Mouse (Mus musculus) cerebellum, adult 11 months (tissue): ENCODE data around the gene Gm20388.
A peak's percentile ranks its signal among the peaks of the same experiment; 100 is the strongest.

ENCODE experiments used
- DNase-seq: peaks from one replicate; pipeline ENCODE4 v3.0.0; 2022

Gm20388 gene

DNA sequence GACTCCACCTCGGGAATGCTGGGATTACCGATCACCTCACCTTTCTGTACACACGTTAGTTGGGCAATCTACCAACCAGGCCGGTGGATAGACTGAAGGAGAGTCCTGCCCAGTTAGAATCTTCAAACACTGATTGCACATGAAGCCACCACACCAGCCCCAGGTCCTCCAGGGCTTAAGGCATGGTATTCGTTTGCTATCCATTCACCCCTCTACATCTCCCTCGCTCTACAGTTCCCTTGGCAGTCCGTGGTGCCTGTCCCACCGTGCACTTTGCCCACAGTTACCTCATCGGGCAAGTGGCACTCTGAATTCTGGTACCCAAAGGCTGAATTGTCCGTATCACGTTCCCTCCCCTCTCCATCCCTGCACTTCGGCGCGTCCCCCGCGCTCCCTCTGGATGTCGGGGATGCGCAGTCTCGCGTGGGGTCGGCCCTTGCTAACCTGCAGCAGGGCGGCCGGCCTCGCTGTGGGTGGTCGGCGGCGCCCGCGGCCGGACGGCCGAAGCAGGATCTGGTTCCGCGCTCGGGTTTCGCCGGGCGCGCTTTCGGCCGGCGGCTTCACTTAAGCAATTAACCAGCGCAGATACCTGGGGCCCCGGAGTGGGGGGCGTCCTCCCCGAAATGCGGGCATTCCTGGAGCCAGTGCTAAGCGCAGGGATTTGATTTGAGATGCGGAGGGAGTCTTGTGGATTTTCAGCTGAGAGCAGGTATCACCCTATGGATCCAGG, 1169.9 kb downstream of the Gm20388 start:
- no peak for DNase-seq

DNA sequence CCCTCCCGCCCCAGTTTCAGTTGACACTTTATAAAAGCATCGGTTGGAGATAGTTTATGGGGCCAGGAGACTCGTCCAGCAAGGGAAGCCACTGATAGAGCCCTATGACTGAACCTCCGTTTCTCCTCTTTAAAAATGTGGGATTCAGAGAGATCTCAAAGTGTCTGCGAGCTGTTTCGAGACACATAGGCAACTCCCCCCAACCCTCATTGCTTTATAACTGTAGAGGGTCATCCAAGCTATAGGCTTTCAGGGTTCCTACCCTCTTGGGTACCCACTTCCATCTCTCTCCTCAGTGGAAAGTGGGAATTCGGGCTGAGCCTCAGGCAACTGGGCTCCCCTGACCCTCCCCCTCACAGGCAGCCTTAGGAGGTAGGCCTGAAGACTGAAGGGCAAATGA, 1170.8 kb downstream of the Gm20388 start:
- DNase-seq, result no peak

GRCm38 (mm10) chr8:121082218-121083092, 1171.8 kb downstream of the Gm20388 start:
- DNase-seq, result no peak

- no peak for DNase-seq
These were observed 1172.7 kb downstream of the Gm20388 start for GRCm38 (mm10) chr8:121083093-121083935.

DNA sequence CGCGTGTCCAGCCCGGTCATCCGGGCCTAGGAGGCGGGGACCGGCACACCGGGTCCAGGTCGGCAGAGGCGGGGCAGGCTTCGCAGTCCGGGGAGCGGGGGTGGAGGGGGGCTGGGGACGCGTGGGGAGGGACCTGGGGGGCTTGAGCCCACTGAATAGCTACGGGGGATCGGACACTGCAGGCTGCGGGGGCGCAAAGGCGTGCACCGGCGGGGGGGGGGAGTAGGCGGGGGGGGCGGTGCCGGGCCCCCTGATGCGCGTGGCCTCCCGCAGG, 1173.2 kb downstream of the Gm20388 start:
- DNase-seq, result no peak

- DNase-seq, result no peak
These were observed 1173.7 kb downstream of the Gm20388 start, which contains the start of gene Foxf1 for GRCm38 (mm10) chr8:121084210-121084951. Gene Foxf1 (plus strand): TSS chr8:121084386.

DNA sequence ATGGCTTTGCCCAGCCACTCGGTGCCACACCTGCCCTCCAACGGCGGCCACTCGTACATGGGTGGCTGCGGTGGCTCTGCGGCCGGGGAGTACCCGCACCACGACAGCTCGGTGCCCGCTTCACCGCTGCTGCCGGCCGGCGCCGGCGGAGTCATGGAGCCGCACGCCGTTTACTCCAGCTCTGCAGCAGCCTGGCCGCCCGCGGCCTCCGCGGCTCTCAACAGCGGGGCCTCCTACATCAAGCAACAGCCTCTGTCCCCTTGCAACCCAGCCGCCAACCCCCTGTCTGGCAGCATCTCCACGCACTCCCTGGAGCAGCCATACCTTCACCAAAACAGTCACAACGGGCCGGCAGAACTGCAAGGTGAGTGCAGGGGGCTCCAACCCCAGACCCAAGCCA, 1174.4 kb downstream of the Gm20388 start:
- DNase-seq, result no peak

DNA sequence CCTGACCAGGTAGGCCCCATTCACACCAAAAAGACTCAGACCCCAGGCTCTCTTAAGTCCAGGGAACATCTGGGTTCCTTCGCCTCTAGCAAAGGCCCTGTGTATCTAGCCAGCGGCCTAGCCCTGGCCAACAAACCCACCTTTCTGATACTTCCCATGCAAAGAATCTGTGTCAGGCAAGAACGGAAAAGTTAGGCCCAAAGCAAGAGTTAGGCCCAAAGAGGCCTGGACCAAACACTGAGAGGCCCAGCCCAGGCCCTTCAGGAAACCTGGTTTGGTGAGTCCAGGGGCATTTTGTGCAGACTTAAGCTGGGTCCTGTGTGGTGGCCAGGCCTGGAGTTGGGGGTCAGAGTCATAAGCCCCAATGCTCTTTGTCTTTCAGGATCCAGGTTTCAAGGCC, 1174.9 kb downstream of the Gm20388 start:
- no peak for DNase-seq

- no peak for DNase-seq
These were observed 1175.6 kb downstream of the Gm20388 start for GRCm38 (mm10) chr8:121086004-121086900.

DNA sequence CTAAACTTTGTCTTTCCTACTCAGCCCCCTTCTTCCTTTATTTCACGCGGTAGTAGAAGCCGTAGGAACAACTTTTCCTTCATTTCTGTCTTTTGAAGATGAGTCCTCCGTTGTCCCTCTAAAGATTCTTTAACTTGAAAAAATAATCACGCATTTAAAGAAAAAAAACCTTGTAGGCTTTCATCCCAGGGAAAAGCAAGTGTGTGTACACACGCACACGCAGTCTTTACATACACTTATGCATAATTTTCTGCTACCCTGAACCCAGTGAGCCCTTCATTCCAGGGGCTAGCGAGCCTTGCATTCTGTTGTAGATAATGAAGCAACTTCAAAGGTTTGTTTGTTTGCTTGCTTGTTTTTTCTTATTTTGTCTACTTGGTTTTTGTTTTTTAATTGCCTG, 1177.6 kb downstream of the Gm20388 start:
- DNase-seq, result no peak

DNA sequence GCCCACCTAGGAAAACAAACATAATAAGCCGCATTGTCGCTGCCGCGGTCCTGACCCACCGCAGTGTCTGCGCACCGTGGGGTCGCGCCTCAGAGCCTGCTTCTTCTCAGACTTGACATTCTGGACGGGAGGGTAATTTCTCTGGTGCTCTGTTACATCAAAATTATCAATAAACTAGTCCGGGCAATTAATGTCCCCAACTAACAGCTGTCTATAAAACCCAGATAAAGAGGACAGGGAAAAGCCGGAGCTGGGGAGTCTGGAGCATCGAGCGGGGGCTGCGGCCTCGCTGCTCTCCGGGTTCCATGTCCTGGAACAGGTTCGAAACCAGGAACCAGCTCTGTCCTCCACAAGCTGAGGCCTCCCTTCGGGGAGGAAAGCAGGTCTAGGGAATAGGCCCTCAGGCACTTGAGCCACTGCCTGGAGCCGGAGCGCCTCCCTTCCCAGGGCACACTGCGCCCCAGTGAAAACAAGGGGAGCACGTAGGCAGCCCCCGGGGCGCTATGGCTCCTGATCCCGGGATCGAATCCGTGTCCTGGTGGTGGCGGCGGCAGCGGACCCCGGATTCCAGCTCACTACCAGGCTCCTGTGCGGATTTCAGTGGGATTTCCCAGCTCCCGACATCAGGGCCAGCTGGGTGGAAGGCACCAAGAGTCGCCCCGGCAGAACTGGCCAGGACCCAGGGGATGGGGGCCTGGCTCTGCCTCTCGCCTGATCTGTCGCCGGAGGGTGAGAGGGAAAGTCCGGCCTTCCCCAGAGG, 1178.4 kb downstream of the Gm20388 start:
- no peak for DNase-seq

DNA sequence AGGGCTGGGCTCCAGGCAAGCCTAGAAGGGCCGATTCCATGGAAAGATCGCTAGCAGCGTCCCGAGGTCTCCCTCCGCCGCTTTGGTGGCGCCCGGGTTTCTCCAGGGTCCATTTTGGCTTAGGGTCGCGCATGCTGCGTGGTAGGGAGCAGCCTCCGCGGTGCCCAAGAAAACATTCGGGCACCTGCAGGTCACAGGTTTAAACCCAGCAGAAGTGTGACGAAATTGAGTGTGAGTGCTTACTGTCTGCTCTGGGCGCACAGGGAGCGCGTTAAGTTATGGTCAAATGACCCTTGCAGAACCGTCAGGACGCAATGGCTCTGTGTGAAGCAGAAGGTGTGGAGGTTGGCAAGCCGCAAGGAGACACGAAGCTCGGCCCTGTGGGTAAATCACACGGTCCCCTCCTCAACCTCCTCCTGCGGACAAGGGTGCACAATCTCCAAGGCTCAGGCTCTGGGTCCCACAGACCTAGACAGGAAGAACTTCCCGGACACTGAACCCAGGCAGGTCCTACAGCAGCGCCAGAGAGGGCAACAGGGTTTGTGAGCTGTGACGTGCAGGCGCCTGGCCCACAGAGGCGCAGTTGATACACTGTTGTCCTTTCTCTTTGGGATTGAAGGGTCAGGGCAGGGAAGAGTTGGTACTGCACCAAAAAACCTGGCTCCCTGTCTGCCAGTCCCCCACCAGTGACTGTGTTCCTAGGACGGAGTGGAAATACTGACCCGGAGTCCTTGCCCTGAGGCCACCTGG, 1179.2 kb downstream of the Gm20388 start:
- DNase-seq, result no peak

GRCm38 (mm10) chr8:121090716-121091115, 1180.1 kb downstream of the Gm20388 start:
- DNase-seq, result no peak

DNA sequence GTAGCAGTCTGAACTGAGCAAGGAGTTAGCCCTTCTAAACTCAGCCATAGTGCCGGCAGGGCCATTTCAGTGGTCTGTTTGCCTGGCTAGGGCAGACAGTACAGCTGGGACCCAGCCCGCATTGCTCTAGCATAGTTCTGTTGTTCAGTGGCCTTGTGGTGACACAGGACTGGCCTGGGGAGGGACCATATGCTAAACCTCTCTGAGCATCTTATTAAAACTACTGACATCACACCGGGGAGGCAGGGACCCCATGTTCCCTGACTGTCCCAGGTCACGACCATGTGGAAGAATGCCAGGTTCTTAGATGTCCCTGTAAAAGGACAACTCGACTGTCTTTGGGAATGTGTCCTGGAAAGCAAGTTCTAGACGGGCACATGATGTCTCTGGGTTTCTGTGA, 1181.5 kb downstream of the Gm20388 start:
- no peak for DNase-seq

- peak; percentile 54 for DNase-seq
These were observed 1182.0 kb downstream of the Gm20388 start for GRCm38 (mm10) chr8:121092627-121093026.

- DNase-seq, result no peak
These were observed 1182.9 kb downstream of the Gm20388 start for GRCm38 (mm10) chr8:121093496-121093895.

DNA sequence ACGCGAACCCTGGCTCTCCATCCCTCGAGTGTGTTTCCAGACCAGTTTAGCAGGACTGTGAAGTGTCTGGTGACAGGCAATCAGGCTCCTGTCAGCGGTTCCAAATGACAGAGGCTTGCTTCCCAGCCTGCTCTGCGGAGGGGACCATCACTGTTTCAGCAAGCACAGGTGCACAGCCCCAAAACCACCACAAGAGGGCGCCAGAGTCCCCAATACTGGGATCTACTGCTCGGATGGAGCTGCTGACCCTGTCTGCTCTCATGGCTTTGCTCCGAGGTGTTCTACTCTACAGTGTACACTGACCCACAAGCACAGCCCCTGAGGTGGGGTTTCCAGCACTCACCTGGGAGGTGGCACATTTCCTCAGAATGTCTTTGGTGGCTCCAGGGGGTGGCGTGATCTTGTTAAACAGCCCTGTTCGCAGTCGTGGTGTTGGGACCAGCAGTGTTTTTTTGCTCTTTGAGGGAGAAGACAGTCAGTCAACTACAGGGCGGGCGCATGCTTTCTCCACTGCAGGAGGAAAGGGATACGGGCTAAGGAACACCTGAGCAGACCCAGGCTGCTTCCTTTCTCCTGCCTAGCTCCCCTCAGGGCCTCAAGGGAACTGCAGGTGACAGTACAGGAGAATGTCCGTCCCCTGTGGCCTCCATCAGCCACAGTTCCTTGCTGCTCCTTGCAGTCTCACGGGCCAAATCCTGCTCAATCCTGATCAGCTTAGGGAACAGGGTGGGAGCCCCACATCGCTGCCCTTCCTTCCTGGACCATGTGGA, 1193.6 kb downstream of the Gm20388 start:
- DNase-seq, result peak; percentile 61

DNA sequence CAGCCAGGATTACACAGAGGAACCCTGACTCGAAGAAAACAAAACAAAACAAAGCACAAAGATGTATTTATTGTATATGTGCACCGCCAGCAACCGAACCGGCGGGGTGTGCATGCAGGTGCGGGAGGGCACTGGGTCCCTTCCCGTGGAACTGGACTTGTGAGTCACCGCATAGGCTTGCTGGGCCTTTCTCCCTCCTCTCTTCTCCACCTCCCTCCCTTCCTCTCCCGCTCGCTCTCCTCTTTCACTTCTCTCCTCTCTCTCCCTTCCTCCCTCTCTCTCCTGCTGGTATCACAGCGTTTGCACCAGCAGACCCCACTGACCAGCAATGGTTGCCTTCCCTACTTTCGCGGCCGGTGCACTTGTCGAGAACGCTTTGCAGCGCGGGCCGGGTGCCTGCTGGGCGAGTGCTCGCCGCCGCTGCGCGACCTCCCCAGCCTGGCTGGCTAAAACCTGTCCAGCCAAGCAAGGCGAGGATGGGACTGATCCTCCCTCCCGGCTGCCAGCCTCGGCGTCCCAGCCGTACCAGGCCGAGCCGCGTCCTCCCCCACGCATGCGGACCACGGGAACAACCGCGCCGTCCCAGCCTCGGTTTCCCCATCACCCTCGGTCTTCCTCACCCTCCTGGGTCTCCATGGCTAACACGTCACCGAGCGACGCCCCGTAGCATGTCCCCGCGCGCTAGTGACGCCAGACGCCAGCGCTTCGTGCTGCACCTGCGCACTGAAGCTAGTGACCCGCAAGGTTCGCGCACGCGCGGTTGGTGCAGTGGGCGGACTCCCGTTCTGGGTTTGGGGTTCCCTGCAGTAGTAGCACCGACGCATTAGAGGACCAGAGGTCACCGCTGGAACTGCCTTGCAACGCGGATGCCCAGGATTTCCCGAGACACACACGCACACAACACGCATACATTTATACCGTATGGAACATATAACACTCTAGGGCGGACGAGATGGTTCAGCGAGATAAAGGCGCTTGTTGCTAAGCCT, 1197.3 kb downstream of the Gm20388 start, which contains the start of gene Mthfsd:
Gene Mthfsd, minus strand, starts transcription at position 725 of the 989 bp plus-strand sequence.
- DNase-seq, result peak; percentile 99
